Mouse (Mus musculus) liver, embryonic 16.5 days (tissue): ENCODE measurements around the gene Mxd4. TPM values are rescaled to one million over a fixed set of nuclear protein-coding genes. Genes with fewer than 3 reads are reported as not detected.
A peak's percentile ranks its signal among the peaks of the same experiment; 100 is the strongest.

Experiments used
- ATAC-seq: fragments of 200-750 bp; cut with Nextera tagmentation; 2 replicates; pipeline ENCODE4 v1.8.0; 2017; ENCODE audit warnings: low read depth, mild to moderate bottlenecking, moderate number of reproducible peaks, moderate library complexity
- H3K27ac ChIP-seq: fragments of 300-500 bp; sonication (generic); 2 replicates; pipeline ENCODE4 v1.5.1; 2014; ENCODE audit warnings: mild to moderate bottlenecking, low read length
- H3K27me3 ChIP-seq: fragments of 300-500 bp; sonication (generic); 2 replicates; pipeline ENCODE4 v1.6.1; 2014; ENCODE audit warnings: low read depth, low read length, mixed read lengths; ENCODE audit not compliant: control insufficient read depth, insufficient read depth
- H3K36me3 ChIP-seq: fragments of 300-500 bp; sonication (generic); 2 replicates; pipeline ENCODE4 v1.6.1; 2014; ENCODE audit warnings: mild to moderate bottlenecking; ENCODE audit not compliant: control insufficient read depth, insufficient read depth
- H3K4me1 ChIP-seq: fragments of 300-500 bp; sonication (generic); 2 replicates; pipeline ENCODE4 v1.6.1; 2014; ENCODE audit warnings: low read depth, low read length, mixed read lengths; ENCODE audit not compliant: control insufficient read depth
- H3K4me2 ChIP-seq: fragments of 300-500 bp; sonication (generic); 2 replicates; pipeline ENCODE4 v1.6.1; 2014; ENCODE audit warnings: low read depth, low read length, mixed read lengths
- H3K4me3 ChIP-seq: fragments of 300-500 bp; sonication (generic); 2 replicates; pipeline ENCODE4 v1.5.1; 2014; ENCODE audit warnings: low read depth, mild to moderate bottlenecking, low read length
- H3K9ac ChIP-seq: fragments of 300-500 bp; sonication (generic); 2 replicates; pipeline ENCODE4 v1.6.1; 2014; ENCODE audit warnings: low read depth, low read length
- H3K9me3 ChIP-seq: fragments of 300-500 bp; sonication (generic); replicated peaks from 2 replicates; pipeline ENCODE4 v1.6.1; 2016; ENCODE audit warnings: low read length; ENCODE audit not compliant: control insufficient read depth
- WGBS: fragments of 180-500 bp; shearing (Covaris S2); extraction: QIAGEN DNeasy Blood & Tissue Kit; methylation state at CpG from one replicate; pipeline ENCODE4 v1.1.7; 2014; ENCODE audit not compliant: insufficient replicate concordance; 5-methylcytosine and 5-hydroxymethylcytosine counted together
- polyA plus RNA-seq: library from polyadenylated mRNA; unstranded; fragments of >200 nt; fragmentation: Nextera tagmentation; extraction: Ambion mirVana; gene quantifications from 2 replicates; pipeline ENCODE4 v1.2.1, GENCODE M21; 2015

Gene Mxd4
- polyA plus RNA-seq, 1 experiment from 2014 or later, result 7.6 TPM

GRCm38 (mm10) chr5:34194426-34194825 is 6.9 kb upstream of the Mxd4 start:
- H3K4me1 ChIP-seq, result no peaks in the 10 kb centered on the region; the same call in 1 of the 2 replicates
- 33% methylated on average over 1 of the region's 1 CpGs for WGBS

GRCm38 (mm10) chr5:34191843-34192242 is 4.3 kb upstream of the Mxd4 start:
- no peaks in the 10 kb centered on the region for H3K9me3 ChIP-seq
- peaks cover 10% of the 10 kb centered on the region for H3K4me1 ChIP-seq
- H3K9ac ChIP-seq, result no peak overlapping the region
- no peak overlapping the region for H3K27ac ChIP-seq
- H3K36me3 ChIP-seq, result no peaks in the 10 kb centered on the region
- H3K4me2 ChIP-seq, result no peak overlapping the region
- H3K4me3 ChIP-seq, result no peak overlapping the region
- no peak for ATAC-seq
- WGBS, result 68% methylated on average over 4 of the region's 4 CpGs
- H3K27me3 ChIP-seq, result no peaks in the 10 kb centered on the region

More at GRCm38 (mm10) chr5:34194426-34194825, 6.9 kb upstream of the Mxd4 start:
- Histone ChIP-seq H3K36me3 (no peaks in the 10 kb centered on the region), H3K4me3 (no peak overlapping the region), H3K27ac (no peak overlapping the region), H3K27me3 (no peaks in the 10 kb centered on the region), H3K4me2 (no peak overlapping the region), H3K9ac (no peak overlapping the region), H3K9me3 (no peaks in the 10 kb centered on the region)
- ATAC-seq, result no peak

- Histone ChIP-seq H3K4me2 (no peak overlapping the region), H3K4me1 (peaks cover 18% of the 10 kb centered on the region), H3K27me3 (no peaks in the 10 kb centered on the region), H3K27ac (no peak overlapping the region), H3K9ac (no peak overlapping the region), H3K36me3 (no peaks in the 10 kb centered on the region), H3K9me3 (no peaks in the 10 kb centered on the region), H3K4me3 (no peak overlapping the region)
- ATAC-seq, result no peak
- 43% methylated on average over 4 of the region's 4 CpGs for WGBS
Measured at GRCm38 (mm10) chr5:34191021-34191420, 3.5 kb upstream of the Mxd4 start.

GRCm38 (mm10) chr5:34189521-34189920 is 2.0 kb upstream of the Mxd4 start:
- 58% methylated on average over 1 of the region's 1 CpGs for WGBS
- H3K4me2 ChIP-seq, result no peak overlapping the region
- no peak overlapping the region for H3K9ac ChIP-seq
- no peak for ATAC-seq
- H3K9me3 ChIP-seq, result no peaks in the 10 kb centered on the region
- H3K4me3 ChIP-seq, result no peak overlapping the region
- no peaks in the 10 kb centered on the region for H3K36me3 ChIP-seq
- H3K27ac ChIP-seq, result no peak overlapping the region
- H3K27me3 ChIP-seq, result no peaks in the 10 kb centered on the region
- H3K4me1 ChIP-seq, result peaks cover 20% of the 10 kb centered on the region

GRCm38 (mm10) chr5:34188856-34189255 is 1.3 kb upstream of the Mxd4 start:
- 32% methylated on average over 2 of the region's 2 CpGs for whole genome bisulfite sequencing
- no peak for ATAC-seq
- Histone ChIP-seq H3K4me1 (peaks cover 20% of the 10 kb centered on the region), H3K36me3 (no peaks in the 10 kb centered on the region), H3K9ac (no peak overlapping the region), H3K27ac (no peak overlapping the region), H3K27me3 (no peaks in the 10 kb centered on the region), H3K9me3 (no peaks in the 10 kb centered on the region), H3K4me3 (no peak overlapping the region), H3K4me2 (peak overlapping the region; percentile 99)

- Histone ChIP-seq H3K9me3 (no peaks in the 10 kb centered on the region), H3K4me1 (peaks cover 20% of the 10 kb centered on the region), H3K4me2 (peak overlapping the region; percentile 99), H3K4me3 (peak overlapping the region; percentile 81), H3K27ac (peak overlapping the region; percentile 92), H3K9ac (peak overlapping the region; percentile 68), H3K27me3 (no peaks in the 10 kb centered on the region), H3K36me3 (no peaks in the 10 kb centered on the region)
- WGBS, result under 1% methylated on average over 38 of the region's 46 CpGs
- peak; percentile 27 for ATAC-seq
Measured at GRCm38 (mm10) chr5:34186961-34187391, 544 bp downstream of the Mxd4 start.

- Histone ChIP-seq H3K9ac (peak overlapping the region; percentile 68), H3K27me3 (no peaks in the 10 kb centered on the region), H3K4me3 (peak overlapping the region; percentile 81), H3K4me2 (peak overlapping the region; percentile 99), H3K4me1 (peaks cover 20% of the 10 kb centered on the region), H3K36me3 (no peaks in the 10 kb centered on the region), H3K9me3 (no peaks in the 10 kb centered on the region), H3K27ac (peak overlapping the region; percentile 8; the same call in 1 of the 2 replicates)
- ATAC-seq, result no peak
- WGBS, result 51% methylated on average over 2 of the region's 2 CpGs
Measured at GRCm38 (mm10) chr5:34186391-34186790, 1.1 kb downstream of the Mxd4 start.

GRCm38 (mm10) chr5:34185791-34186190 is 1.7 kb downstream of the Mxd4 start:
- no peak for ATAC-seq
- H3K4me3 ChIP-seq, result no peak overlapping the region
- no peak overlapping the region; the same call in 1 of the 2 replicates for H3K9ac ChIP-seq

GRCm38 (mm10) chr5:34185051-34185580 is 2.4 kb downstream of the Mxd4 start:
- no peaks in the 10 kb centered on the region for H3K27me3 ChIP-seq
- no peak overlapping the region for H3K9ac ChIP-seq
- no peaks in the 10 kb centered on the region for H3K36me3 ChIP-seq
- H3K9me3 ChIP-seq, result no peaks in the 10 kb centered on the region
- no peak overlapping the region for H3K4me3 ChIP-seq
- ATAC-seq, result no peak
- no peak overlapping the region for H3K27ac ChIP-seq
- WGBS, result 56% methylated on average over 1 of the region's 1 CpGs
- peaks cover 20% of the 10 kb centered on the region for H3K4me1 ChIP-seq
- H3K4me2 ChIP-seq, result no peak overlapping the region

More at GRCm38 (mm10) chr5:34185791-34186190, 1.7 kb downstream of the Mxd4 start:
- Histone ChIP-seq H3K27ac (no peak overlapping the region), H3K9me3 (no peaks in the 10 kb centered on the region), H3K4me1 (peaks cover 20% of the 10 kb centered on the region), H3K4me2 (no peak overlapping the region), H3K27me3 (no peaks in the 10 kb centered on the region), H3K36me3 (no peaks in the 10 kb centered on the region)
